Mouse (Mus musculus): ENCODE data around the gene Pex10. TPM values are rescaled to one million over a fixed set of nuclear protein-coding genes. Genes with fewer than 3 reads are reported as not detected.

The Pex10 gene
- polyA plus RNA-seq, 1 experiment from 2014 or later: 17.3 TPM

DNA sequence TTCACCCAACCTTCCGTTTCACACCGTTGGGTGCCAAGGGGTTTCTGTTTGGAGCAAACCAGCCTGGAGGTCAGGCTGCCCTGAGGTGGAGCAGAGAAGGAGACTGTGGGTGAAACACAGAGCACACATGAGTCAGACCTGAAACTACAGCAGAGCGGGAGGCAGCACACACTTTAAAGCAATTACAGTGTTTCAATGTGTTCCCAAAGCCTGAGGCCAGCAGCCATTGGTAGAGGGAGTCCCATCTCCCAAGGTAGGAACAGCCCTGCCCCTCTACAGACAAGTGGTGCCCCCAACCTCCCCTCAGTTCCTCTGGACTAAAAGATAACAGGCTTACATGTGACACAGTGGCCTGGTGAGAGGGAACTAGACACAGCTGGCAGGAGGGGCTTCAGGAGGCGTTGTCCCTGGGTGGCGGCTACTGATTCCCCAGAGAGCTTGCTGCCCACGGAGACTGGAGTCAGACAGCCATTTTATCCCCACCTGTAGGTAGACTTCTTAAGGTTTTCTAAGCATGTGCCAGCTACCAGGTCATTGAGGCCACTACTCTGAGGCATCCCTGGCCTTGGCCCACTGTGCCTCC lies 50.7 kb downstream of the Pex10 start:
- Histone ChIP-seq H3K4me1 (ENCODE audit: control insufficient read depth, insufficient read depth, low read length) (peaks cover 18% of the 10 kb centered on the region), H3K4me2 (ENCODE audit: low read depth, low read length) (no peak overlapping the region), H3K9ac (ENCODE audit: low read length) (no peak overlapping the region), H3K27me3 (ENCODE audit: control insufficient read depth, insufficient read depth, low read length) (no peaks in the 10 kb centered on the region), H3K27ac (ENCODE audit: low read length) (no peak overlapping the region), H3K36me3 (ENCODE audit: control insufficient read depth, insufficient read depth) (no peaks in the 10 kb centered on the region), H3K4me3 (ENCODE audit: low read length) (no peak overlapping the region), H3K9me3 (replicated peaks; ENCODE audit: control insufficient read depth, low read length) (no peaks in the 10 kb centered on the region)
- no peak for ATAC-seq (replicated peaks; ENCODE audit: extremely low read depth, insufficient read depth, low FRiP score)
- 68% methylated on average over 6 of the region's 6 CpGs for WGBS

DNA sequence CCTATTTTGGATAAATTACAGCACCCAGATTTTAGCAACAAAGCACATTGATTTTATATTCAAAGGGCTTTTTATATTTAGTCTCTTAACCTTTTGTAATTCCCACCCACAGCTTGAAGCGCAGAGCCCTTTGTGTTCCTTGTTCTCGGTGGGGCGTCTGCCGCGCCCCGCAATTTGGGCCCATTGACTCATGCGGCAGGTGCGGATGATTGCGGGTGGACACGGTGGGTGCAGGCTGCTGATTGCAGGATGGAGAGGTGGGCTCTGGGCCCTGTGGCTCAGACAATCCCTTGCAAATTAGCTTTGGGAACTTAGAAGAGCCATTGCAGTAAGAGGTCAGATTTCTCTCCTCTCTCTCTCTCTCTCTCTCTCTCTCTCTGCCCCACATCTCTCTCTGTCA lies 51.5 kb downstream of the Pex10 start:
- Histone ChIP-seq H3K9me3 (replicated peaks; ENCODE audit: control insufficient read depth, low read length) (no peaks in the 10 kb centered on the region), H3K36me3 (ENCODE audit: control insufficient read depth, insufficient read depth) (no peaks in the 10 kb centered on the region), H3K9ac (ENCODE audit: low read length) (no peak overlapping the region), H3K4me2 (ENCODE audit: low read depth, low read length) (no peak overlapping the region), H3K4me1 (ENCODE audit: control insufficient read depth, insufficient read depth, low read length) (peaks cover 25% of the 10 kb centered on the region), H3K27me3 (ENCODE audit: control insufficient read depth, insufficient read depth, low read length) (no peaks in the 10 kb centered on the region), H3K4me3 (ENCODE audit: low read length) (no peak overlapping the region), H3K27ac (ENCODE audit: low read length) (no peak overlapping the region)
- 90% methylated on average over 10 of the region's 10 CpGs for WGBS
- no peak for ATAC-seq (replicated peaks; ENCODE audit: extremely low read depth, insufficient read depth, low FRiP score)

DNA sequence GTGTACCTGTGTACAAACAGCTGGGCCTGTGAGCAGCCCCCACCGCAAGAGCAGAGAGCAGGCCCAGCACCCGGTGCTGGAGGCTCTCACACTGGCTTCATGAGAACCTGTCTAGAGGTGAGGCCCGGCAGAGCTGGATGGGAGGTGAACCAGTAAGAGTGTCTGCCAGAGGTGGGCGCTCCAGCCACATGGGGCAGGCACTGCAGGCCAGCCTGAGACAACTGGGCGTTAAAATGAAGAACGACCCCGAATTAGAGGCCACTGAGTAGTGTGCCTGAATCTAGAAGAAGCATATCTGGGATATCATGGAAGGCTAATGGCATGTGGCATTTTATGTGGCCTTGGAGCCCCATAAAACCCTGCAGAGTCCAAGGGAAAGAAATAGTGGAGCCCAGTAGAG lies 53.2 kb downstream of the Pex10 start:
- Histone ChIP-seq H3K36me3 (ENCODE audit: control insufficient read depth, insufficient read depth) (no peaks in the 10 kb centered on the region), H3K4me2 (ENCODE audit: low read depth, low read length) (no peak overlapping the region), H3K4me1 (ENCODE audit: control insufficient read depth, insufficient read depth, low read length) (peaks cover 23% of the 10 kb centered on the region), H3K9me3 (replicated peaks; ENCODE audit: control insufficient read depth, low read length) (no peaks in the 10 kb centered on the region), H3K4me3 (ENCODE audit: low read length) (no peak overlapping the region), H3K27me3 (ENCODE audit: control insufficient read depth, insufficient read depth, low read length) (no peaks in the 10 kb centered on the region), H3K27ac (ENCODE audit: low read length) (no peak overlapping the region), H3K9ac (ENCODE audit: low read length) (no peak overlapping the region)
- WGBS: 84% methylated on average over 7 of the region's 7 CpGs
- no peak for ATAC-seq (replicated peaks; ENCODE audit: extremely low read depth, insufficient read depth, low FRiP score)

DNA sequence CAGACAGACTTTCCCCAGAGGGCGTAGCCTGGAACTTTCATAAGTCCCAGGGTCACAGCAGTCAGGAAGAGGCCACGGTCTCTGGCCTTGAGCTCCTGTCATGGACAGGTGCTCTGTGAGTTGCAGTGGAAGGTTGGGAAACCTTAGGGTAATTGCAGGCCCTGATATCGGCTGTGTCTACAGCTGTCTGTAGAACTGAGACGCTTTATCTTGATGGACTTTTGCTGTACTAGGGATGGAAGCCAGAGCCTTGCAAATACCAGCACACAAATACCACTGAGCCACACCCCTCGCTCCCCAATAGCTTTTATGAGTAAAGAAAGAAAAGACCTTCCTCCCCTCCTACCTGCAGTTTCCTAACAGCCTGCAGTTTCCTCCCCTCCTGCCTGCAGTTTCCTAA lies 53.8 kb downstream of the Pex10 start:
- Histone ChIP-seq H3K4me3 (ENCODE audit: low read length) (no peak overlapping the region), H3K9me3 (replicated peaks; ENCODE audit: control insufficient read depth, low read length) (no peaks in the 10 kb centered on the region), H3K27me3 (ENCODE audit: control insufficient read depth, insufficient read depth, low read length) (no peaks in the 10 kb centered on the region), H3K9ac (ENCODE audit: low read length) (no peak overlapping the region), H3K27ac (ENCODE audit: low read length) (no peak overlapping the region), H3K4me2 (ENCODE audit: low read depth, low read length) (no peak overlapping the region), H3K4me1 (ENCODE audit: control insufficient read depth, insufficient read depth, low read length) (peaks cover 29% of the 10 kb centered on the region), H3K36me3 (ENCODE audit: control insufficient read depth, insufficient read depth) (no peaks in the 10 kb centered on the region)
- no peak for ATAC-seq (replicated peaks; ENCODE audit: extremely low read depth, insufficient read depth, low FRiP score)
- 59% methylated on average over 5 of the region's 5 CpGs for WGBS

DNA sequence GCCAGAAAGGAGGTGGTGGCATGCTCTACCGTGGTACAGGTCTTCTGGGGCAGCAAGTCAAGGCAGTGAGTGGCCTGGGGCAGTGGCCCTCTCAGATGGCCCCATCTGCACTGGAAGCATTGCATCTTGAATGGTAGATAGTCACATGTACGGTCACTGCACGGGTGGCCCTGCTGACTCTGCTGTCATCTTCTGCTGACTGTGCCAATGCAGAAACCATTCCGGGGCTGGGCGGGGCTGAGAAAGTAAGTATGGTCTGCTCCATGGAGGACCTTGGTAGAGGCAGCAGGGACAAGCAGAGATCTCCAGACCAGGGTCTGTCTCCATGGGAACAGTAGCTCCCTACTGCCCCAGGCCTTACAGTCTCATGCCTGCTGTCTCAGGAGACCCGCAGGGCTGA lies 54.4 kb downstream of the Pex10 start:
- no peak for ATAC-seq (replicated peaks; ENCODE audit: extremely low read depth, insufficient read depth, low FRiP score)
- no peaks in the 10 kb centered on the region for H3K27me3 ChIP-seq (ENCODE audit: control insufficient read depth, insufficient read depth, low read length)
- no peak overlapping the region for H3K27ac ChIP-seq (ENCODE audit: low read length)
- no peaks in the 10 kb centered on the region for H3K36me3 ChIP-seq (ENCODE audit: control insufficient read depth, insufficient read depth)
- no peak overlapping the region for H3K9ac ChIP-seq (ENCODE audit: low read length)
- peaks cover 33% of the 10 kb centered on the region for H3K4me1 ChIP-seq (ENCODE audit: control insufficient read depth, insufficient read depth, low read length)
- H3K9me3 ChIP-seq (replicated peaks; ENCODE audit: control insufficient read depth, low read length): no peaks in the 10 kb centered on the region
- no peak overlapping the region for H3K4me3 ChIP-seq (ENCODE audit: low read length)
- 74% methylated on average over 6 of the region's 6 CpGs for WGBS
- no peak overlapping the region for H3K4me2 ChIP-seq (ENCODE audit: low read depth, low read length)

Other genes with a start within 250 kb of the Pex10 start
- 0.12 and 0.31 TPM in 2 replicates for gene Ttc34, start 229.6 kb upstream of the Pex10 start, polyA plus RNA-seq (2015; fragmentation: Nextera tagmentation; extraction: Ambion mirVana)
- 0.24 and 0.42 TPM in 2 replicates for gene Mmel1, start 197.4 kb upstream of the Pex10 start, polyA plus RNA-seq (2015; fragmentation: Nextera tagmentation; extraction: Ambion mirVana)
- gene Fam213b, start 167.9 kb upstream of the Pex10 start, polyA plus RNA-seq (2015; fragmentation: Nextera tagmentation; extraction: Ambion mirVana): 58.9 and 62.9 TPM in 2 replicates
- 1.3 and 1.8 TPM in 2 replicates for gene Tnfrsf14, start 138.5 kb upstream of the Pex10 start, polyA plus RNA-seq (2015; fragmentation: Nextera tagmentation; extraction: Ambion mirVana)
- 0.29 and 0.34 TPM in 2 replicates for gene Hes5, start 106.1 kb upstream of the Pex10 start, polyA plus RNA-seq (2015; fragmentation: Nextera tagmentation; extraction: Ambion mirVana)
- gene Pank4, start 102.9 kb upstream of the Pex10 start, polyA plus RNA-seq (2015; fragmentation: Nextera tagmentation; extraction: Ambion mirVana): 44.2 and 47.2 TPM in 2 replicates
- 1.0 and 1.4 TPM in 2 replicates for gene Plch2, start 10.2 kb upstream of the Pex10 start, polyA plus RNA-seq (2015; fragmentation: Nextera tagmentation; extraction: Ambion mirVana)
- gene Rer1, start 19.4 kb downstream of the Pex10 start, polyA plus RNA-seq (2015; fragmentation: Nextera tagmentation; extraction: Ambion mirVana): 116 and 138 TPM in 2 replicates
- gene Morn1, start 19.6 kb downstream of the Pex10 start, polyA plus RNA-seq (2015; fragmentation: Nextera tagmentation; extraction: Ambion mirVana): 1.8 and 3.0 TPM in 2 replicates
- 12.1 and 12.3 TPM in 2 replicates for gene Ski, start 155.6 kb downstream of the Pex10 start, polyA plus RNA-seq (2015; fragmentation: Nextera tagmentation; extraction: Ambion mirVana)
- gene Faap20, start 182.8 kb downstream of the Pex10 start, polyA plus RNA-seq (2015; fragmentation: Nextera tagmentation; extraction: Ambion mirVana): 68.4 and 73.8 TPM in 2 replicates

All from heart, embryonic 16.5 days (tissue).